Mouse (Mus musculus): ENCODE data around the gene Abtb2.
"Not testable (repeated sequence)": the region's sequence is repeated elsewhere in the genome, so short reads cannot be mapped to it uniquely, and the experiment has no call there.

Abtb2 gene

DNA sequence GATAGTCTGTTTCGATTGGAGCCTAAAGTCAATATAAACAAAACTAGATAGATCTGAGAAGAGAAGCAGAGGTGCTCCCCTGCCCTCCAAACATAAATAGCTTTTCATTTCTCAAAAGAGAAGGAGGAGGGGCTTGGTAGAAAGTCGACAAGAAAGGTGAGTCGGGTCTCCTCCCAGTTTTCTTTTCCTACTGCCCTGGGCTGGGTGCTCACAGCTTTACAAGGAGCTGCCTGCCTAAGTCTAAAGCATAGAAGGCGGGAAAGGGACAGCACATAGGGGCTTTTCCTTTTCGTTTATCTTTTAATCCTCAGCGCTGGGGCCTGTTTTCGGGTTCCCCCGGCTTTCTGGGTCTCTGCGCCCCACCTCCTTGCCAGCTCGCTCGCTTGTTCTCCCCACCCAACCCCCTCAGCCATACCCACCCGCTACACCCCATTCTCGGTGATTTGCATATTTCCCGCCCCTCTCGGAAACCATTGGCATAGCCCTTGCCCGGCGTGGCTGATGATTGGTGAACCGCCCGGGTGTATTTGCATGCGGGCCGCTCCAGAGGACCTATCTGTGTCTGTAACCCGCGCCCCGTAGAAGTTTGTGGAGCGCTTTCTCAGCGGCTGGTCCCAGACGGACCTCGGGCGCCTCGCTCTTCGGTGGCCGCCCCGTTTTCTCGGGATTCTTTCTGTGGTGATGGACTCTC is at the start of gene Abtb2:
Abtb2 (plus strand) TSS at position 579 of the 691 bp plus-strand sequence.
- DNase-seq (ENCODE audit: low spot score in 2 of 2): peak; percentile 95 to 97

DNA sequence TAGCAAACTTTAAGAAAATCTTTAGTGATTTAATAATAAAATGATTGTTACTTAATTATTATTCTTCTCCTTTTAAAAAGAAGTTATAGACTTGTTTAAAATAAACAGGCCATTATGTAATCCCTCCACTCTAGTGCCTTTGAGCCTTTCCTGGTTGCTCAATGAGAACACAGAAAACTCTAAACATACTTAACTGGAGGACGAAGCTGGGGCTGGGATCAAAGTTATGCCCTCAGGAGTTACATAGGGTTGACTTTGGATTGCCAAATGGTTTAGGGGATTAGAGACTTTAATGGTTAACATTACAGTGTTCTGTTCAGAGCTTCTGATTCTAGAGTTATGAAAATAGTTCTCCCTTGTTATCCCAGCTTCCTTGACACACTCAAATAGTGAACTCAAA is 49.6 kb upstream of the Abtb2 start:
- no peak for DNase-seq (ENCODE audit: low spot score in 2 of 2)

DNA sequence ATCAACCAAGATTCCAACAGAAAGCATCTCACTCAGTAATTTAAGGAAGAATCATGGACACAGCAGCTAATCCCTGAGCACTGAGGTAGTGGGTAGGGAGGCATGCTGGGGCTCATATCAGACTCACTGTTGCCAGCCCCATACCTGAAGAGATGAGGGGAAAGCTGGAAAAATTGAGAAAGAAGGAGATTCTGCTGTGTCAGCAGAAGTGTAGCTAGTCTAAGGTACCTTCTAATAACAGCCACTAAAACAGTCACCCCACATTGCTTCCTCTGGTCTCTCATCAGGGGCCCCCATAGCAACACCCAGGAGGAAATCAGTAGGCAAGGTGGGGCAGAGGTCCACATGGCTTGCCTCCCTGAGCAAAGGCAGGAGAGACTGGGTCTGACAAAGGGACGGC is 40.5 kb upstream of the Abtb2 start:
- DNase-seq (ENCODE audit: low spot score in 2 of 2): no peak

DNA sequence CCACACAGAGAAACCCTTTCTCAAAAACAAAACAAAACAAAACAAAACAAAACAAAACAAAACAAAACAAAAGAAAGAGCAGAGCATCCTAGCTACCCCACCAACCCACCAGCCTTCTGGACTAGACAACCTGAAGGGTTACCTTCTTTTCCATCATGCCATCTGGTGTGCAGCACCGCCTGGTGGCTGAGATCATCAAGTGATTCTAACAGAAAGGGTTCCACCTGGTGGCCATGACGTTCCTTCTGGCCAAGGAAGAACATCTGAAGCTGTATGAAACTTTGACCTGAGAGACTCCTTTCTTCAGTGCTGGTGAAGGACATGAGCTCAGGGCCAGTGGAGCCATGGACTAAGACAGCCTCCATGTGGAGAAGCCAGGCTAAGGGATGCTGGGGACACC is 19.0 kb upstream of the Abtb2 start:
- peak; percentile 61 to 81 for DNase-seq (ENCODE audit: low spot score in 2 of 2)

DNA sequence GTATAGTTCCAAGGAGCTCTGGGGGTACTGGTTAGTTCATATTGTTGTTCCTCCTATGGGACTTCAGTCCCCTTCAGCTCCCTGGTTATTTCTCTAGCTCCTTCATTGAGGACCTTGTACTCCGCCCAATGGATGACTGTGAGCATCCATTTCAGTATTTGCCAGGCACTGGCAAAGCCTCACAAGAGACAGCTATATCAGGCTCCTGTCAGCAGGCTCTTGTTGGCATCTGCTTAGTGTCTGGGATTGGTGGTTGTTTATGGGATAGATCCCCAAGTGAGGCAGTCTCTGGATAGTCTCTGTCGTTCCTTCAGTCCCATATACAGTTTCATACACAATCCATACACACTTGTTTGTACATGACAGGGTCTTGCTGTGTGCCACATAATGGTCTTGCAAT is 15.8 kb upstream of the Abtb2 start:
- not testable (repeated sequence) for DNase-seq (ENCODE audit: low spot score in 2 of 2)

DNA sequence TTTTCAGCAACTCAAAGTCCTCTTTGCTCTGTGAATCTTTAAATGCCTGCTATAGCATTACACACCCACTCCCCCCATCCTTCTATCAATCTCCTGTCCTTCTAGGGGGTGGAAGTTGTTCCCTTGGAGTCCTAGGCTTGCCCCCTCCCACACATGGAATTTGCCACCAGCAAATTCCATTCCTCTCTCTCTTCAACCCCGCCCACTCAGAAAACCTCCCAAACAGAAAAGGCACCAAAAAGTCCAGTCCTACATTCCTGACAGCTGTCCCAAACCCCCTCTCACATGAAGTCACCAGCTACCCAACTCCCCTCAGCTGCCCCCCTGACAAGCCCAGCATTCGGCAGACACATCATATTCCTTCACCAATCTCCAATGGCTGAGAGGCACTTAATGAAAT is 12.1 kb upstream of the Abtb2 start:
- no peak for DNase-seq (ENCODE audit: low spot score in 2 of 2)

DNA sequence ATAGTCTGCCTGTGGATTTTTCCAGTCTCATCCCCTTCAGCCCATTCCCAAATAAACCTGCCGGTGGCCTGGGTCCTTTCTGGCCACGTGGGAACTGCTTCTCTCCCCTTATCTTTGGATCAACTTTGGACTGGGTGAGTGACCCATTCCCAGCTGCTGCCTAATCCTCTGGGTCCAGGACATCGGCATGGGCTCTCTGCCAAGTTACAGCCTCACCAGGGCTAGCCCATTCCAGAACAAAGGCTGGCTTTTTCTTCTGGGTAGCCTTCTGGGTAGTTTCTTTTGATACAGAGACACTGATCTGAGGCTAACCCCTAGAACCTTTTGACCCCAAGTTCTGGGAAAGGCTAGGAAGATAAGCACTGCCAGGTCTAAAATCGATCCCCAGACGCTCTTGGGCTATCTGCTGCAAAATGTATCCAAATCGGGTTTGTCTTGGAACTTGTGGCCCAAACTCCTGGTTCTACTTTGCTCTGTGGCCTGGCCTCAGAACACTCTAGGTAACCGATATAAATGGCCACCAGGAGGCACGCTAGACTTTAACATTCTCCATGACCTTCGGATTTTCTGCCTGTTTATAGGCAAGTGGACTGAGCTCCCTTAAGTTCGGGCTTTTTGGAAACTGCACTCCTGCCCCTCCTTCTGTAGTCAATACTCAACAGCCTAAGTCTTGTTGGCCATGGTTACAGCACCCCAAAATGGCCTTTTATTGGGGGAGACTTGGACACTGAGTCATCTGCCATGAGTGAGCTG is 9.8 kb upstream of the Abtb2 start:
- peak in 1 of 2 experiments; percentile 42 for DNase-seq (ENCODE audit: low spot score in 2 of 2)

DNA sequence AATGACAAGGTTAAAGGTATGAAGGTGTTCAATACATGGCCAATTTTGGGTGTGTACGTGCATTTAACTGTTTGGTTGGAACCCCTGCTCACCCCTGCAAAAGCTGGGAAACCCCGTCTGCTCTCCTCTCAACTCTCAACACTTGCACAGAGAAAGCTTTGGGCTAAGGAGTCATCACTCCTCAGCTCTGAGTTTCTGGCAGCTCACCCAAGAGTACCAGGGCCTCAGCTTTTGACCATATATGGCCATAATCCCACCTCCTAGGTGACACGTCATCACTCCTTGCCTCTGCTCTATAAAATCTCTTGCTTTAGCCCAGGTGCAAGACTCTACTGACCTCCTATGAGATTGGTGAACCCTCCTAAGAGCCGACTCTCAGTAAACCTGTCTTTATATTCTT is 5.2 kb upstream of the Abtb2 start:
- no peak for DNase-seq (ENCODE audit: low spot score in 2 of 2)

DNA sequence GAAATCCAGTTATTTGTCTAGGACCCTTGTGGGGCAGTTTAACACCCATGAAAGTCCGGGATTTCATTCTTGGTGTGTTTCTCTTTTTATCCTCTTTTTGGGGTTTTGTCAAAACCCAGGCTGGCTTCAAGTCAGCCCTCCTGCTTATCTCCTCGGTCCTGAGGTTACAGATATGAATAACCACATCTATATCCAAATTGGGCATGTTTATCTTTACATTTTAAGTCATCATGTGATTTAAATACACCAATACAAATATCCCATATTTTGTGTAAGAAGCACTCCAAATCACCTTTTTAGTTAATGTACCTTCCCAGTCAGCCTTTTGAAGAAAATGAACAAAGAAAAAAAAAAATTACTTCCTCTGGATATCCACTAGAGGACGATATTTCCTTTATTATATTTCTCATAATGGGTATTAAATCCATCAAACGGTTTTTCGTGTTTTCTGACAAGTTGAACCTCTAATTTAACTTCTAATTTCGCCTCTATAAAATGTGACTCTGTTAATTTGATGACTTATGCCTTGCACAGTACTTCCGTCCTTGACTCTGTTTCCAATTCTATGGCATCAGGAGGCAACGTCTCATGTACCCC is 1.6 kb upstream of the Abtb2 start:
- no peak for DNase-seq (ENCODE audit: low spot score in 2 of 2)

DNA sequence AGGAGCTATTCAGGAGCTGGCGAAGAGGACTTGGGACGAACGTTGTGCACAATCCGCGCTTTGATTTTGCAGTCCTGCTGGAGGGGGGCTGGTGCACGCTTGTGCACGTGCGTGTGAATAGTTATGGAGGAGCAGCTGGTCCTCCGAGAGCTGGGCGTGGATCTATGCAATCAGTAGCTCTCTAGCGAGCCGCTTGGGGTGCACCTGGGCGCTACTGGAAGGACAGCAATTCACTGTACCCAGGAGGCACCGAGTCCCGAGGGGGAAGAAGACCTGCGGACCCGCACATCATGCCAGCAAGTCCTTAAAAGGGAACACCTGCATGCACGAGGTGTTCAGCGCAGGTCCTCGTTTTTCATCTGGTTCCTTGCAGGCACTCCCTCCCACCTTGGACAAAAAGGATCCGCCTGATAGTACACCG is 929 bp upstream of the Abtb2 start:
- DNase-seq (ENCODE audit: low spot score in 2 of 2): peak; percentile 57 to 59

DNA sequence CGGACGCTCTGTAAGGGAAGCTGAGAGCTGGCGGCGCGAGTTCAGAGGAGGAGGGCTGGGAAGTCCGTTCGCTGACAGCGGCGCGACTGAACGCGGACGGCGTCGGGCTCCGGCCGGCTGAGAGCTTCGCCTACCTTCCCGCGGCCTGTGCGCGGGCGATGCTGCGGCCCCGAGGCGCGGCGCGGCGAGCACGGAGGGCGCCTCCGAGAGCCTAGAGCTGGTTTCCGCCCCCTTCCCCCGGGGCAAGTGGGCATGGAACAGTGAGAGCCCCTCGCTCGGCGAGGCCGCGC is 258 bp downstream of the Abtb2 start:
- no peak for DNase-seq (ENCODE audit: low spot score in 2 of 2)

DNA sequence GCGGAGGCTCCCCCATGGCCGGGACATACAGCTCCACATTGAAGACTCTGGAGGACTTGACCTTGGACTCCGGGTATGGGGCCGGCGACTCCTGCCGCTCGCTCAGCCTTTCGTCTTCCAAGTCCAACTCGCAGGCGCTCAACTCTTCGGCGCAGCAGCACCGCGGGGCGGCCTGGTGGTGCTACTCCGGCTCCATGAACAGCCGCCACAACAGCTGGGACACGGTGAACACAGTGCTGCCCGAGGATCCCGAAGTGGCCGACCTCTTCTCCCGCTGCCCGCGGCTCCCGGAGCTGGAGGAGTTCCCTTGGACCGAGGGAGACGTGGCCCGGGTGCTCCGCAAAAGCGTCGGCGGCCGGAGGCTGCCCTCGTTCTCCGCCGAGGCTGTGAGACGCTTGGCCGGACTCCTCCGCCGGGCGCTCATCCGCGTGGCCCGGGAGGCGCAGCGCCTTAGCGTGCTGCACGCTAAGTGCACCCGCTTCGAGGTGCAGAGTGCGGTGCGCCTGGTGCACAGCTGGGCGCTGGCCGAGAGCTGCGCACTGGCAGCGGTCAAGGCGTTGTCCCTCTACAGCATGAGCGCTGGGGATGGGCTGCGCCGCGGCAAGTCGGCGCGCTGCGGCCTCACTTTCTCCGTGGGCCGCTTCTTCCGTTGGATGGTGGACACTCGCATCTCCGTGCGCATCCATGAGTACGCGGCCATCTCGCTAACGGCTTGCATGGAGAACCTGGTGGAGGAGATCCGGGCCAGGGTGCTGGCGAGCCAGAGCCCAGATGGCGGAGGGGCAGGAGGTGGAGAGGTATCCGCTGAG is 807 bp downstream of the Abtb2 start:
- peak; percentile 18 to 48 for DNase-seq (ENCODE audit: low spot score in 2 of 2)

DNA sequence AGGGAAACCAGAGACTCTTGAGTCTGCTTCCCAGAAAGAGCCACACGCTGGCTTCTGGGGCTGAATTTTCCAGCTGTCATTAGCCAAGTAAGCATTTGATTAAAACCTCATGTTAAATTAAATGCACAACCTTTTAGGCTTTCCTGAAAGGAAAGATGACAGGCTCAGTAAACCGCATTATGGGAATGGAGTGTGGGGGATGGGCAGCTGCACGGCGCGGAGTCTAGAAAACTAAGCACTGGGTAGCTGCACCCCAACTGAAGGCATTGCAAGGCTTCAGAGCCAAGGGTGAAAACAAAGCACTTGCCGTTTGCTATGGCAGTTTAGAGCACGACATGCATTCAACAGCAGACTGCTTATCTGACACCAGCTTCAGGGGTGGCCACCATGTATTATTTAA is 2.1 kb downstream of the Abtb2 start:
- peak; percentile 25 to 51 for DNase-seq (ENCODE audit: low spot score in 2 of 2)

DNA sequence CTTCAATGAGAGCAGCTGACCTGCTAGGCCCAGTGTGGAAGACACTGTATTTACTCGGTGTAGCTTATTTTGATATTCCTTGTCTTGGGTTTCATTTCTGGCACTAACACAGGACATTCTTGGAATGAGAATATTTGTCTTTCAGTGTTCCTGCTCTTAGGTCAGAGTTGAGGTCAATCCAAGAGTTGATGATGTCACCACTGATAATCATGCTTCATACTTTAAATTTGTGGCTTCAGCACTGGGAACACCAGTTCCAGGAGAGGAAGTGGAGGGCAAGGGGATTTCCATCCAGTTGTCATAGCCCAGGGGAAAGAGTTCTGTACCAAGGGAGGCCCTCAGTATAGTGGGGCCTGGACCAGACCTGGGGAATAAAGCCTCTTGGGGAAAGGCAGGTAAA is 3.6 kb downstream of the Abtb2 start:
- DNase-seq (ENCODE audit: low spot score in 2 of 2): no peak

DNA sequence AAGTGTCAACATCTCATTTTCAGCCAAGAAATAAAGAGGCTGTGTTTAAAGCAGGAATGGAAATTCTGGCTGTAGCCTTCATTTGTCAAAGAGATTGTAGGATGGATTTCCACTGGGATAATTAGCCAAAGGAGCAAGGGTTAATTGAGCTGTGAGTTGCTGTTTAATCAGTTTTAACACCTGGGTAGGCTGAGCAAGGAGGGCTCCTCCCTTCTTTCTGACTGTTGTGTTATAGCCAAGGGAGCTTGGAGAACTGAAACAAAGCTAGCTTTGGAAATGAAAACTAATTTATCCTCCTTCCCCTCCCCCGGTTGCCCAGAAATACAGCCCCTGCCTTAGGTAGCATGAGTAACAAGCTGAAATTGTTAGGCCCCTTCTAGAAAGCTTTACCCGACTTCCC is 6.2 kb downstream of the Abtb2 start:
- no peak for DNase-seq (ENCODE audit: low spot score in 2 of 2)

DNA sequence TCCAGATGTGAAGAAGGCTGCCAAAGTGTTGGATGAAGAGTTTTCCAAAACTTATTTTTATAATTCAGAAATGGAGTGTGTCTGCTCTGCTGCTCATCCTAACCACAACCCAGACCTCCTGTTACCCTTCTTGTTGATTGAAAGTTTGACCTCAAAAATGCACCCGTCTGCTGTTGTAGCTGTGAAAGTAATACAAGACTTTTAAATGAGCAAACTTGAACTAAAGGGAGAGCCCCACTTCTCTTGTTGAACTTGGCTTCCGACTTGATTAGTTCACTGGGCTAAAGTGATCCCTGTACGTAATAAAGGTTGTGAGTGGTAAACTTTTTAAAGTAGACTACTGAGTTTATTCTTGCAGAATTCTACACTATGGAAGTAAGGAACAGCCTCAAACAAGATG is 10.3 kb downstream of the Abtb2 start:
- DNase-seq (ENCODE audit: low spot score in 2 of 2): no peak

DNA sequence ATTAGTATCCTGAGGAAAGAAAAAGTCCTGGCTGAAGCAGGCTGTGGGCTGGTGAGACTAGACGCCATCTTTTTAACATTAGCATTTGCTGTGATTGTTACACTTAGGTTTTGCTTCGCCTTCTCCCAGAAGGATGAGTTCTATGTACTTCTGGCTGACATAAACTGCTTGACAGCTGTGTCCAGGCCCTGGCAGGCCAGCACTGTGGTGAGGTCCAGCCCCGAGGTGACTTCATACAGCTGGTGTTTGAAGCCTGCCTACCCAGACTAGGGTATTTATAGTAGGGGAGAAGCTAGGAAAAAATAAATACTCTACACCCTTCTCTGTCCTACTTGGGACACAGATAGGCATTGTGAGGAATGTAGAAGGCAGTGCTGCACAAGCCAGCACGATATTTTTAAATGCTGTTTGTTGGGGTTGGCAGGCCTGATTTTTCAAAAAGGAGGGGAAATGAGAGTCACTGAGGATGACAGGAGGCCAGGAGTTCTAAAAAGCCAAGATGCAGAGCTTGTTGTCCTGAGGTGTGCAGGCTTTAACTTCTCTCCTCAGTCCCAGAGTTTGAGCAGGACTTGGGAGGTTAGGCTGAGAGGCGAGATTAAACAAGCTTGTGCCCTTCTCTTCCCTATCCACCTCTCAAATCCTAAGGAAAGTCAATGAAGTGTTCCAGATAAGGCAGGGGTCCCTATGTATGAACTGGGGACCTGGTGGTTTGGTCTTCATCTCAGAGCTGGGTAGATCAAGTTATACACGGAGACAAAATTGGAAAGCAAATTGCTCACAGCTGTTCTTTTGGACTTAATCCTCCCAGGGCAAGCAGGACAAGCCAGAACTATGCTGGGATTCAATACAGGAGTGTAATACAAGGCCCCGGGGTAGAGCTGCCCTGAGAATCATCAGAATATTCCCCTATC is 11.9 kb downstream of the Abtb2 start:
- DNase-seq (ENCODE audit: low spot score in 2 of 2): no peak

DNA sequence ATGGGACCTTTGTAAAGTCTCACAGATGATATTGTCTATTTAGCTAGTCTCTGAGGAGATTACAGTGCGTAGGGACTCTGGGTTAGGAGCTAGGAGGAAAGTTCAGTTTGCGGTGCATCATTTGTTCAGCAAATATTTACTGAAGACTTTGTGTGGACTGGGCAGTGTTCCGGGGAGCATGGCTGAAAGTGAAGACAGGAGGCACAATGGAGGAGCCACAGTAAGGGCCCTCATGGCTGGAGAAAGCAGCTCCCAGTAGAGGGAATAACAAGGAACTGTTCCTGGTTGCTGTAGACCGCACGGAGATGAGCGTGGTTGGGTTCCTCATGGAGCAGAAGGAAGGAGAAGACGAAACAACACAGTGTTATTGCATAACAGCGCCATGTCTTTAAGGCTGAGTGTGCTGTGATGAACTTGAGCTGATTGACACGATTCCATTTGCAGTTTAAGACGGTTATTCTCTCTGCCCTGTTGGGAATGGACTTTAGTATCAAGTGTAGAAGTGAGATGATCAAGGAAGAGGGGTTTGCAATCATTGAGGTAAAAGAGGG is 12.6 kb downstream of the Abtb2 start:
- no peak for DNase-seq (ENCODE audit: low spot score in 2 of 2)

DNA sequence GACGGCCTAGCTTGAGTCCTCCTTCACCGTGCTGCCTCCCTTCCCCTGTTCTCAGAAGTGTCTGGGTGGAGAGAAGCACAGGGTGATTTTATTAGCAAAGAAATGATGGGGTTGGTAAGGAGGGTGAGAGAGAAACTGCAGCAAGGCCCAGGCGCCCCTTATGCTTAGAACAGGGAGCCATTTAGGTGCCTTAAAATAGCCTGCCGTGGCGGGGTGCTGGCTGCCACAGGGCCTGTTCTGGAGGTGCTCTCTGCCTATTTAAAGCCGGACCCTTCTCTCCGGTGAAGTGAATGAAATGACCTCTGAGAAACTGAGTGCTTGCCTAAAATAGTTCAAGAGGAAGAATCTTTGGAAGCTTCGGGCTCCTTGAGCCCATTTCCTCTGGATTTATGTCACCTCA is 14.6 kb downstream of the Abtb2 start:
- no peak for DNase-seq (ENCODE audit: low spot score in 2 of 2)

DNA sequence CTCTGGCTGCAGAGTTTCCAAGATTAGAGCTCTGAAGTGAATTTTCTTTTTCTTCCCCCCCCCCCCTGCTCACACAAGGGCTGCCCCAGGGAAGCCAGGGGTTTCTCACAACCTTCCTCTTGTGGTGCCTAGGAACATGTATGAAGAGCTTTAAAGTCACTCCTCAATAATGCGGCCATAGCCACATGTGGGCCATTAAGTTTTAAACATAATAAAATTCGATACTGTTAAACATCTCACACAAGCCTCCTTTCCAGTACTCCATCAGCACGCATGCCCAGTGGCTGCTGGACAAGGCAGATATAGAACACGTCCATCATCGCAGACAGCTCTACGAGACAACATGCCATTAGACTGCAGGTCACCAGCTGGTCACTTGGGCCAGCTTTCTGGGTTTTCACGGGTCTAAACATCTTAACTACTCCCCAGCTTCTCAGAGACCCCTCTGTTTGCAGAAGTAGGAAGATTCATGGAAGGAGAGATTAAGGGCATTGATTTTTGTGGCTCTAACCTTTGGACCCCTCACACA is 15.3 kb downstream of the Abtb2 start:
- no peak for DNase-seq (ENCODE audit: low spot score in 2 of 2)

DNA sequence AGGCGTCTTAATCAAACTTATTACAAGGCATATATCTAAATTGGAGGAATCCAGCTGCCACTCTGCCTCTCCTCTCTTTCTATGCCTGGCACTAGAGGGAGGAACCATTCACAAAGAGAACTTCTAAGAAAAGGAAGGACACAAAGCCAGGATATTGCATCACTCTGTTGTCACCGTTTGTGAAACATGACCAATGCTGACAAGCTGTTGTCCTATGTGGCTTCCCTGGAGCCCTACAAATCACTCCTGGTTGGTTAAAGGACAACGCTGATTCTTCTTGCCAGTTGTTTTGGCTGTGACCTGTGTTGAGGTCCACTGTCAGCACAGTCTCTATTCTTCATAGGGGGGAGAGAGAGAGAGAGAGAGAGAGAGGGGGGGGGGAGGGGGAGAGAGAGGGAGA is 17.2 kb downstream of the Abtb2 start:
- no peak for DNase-seq (ENCODE audit: low spot score in 2 of 2)

Measured in thymus, postnatal 10 days (tissue).